Mouse (Mus musculus): Measurements from ENCODE around the gene 1700025G04Rik. TPM values are rescaled to one million over a fixed set of nuclear protein-coding genes. Genes with fewer than 3 reads are reported as not detected.
A peak's percentile ranks its signal among the peaks of the same experiment; 100 is the strongest.

1700025G04Rik gene
- polyA plus RNA-seq, 1 experiment from 2014 or later = 29.1 TPM

DNA sequence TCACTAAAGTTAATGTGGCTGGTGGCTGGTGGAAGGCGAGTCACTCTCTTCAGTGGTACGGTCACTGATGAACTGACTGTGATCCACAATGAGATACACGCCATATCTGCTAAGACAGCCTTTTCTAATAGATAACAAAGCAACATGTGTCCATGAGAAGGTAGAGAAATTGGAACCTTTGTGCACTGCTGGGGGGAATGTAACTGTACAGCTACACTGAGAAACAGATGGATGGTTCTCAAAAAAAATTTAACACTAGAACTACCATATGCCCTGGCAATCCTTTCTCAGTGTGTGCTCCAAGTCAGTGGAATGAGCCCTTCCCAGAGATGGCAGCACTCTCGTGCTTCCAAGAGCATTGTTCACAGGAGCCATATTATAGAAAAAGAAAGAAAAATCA is 63.2 kb downstream of the 1700025G04Rik start:
- 91% methylated on average over 4 of the region's 4 CpGs for WGBS

DNA sequence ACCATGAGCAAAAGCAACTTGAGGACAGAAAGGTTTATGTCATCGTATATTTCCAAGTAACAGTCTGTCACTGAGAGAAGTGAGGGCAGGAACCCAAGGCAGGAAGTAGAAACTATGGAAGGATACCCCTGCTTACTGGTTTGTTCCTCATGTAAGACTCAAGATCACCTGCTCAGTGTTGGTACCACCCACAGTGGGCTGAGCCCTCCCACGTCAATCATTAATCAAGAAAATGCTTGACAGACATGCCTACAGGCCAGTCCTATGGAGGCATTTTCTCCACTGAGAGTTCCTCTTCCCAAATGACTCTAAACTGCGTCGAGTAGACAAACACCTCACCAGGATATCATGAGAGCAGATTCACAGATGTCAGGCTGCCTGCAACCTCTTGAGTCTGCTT is 64.6 kb downstream of the 1700025G04Rik start:
- 94% methylated on average over 4 of the region's 4 CpGs for WGBS
- Histone ChIP-seq H3K36me3 (ENCODE audit: poor library complexity, severe bottlenecking) (no peaks in the 10 kb centered on the region), H3K4me2 (no peak overlapping the region), H3K27me3 (no peaks in the 10 kb centered on the region), H3K4me1 (0 out of 2 replicates have a peak, but pooled peaks cover under 1% of the 10 kb centered on the region), H3K9me3 (replicated peaks) (no peaks in the 10 kb centered on the region), H3K9ac (no peak overlapping the region), H3K27ac (no peak overlapping the region), H3K4me3 (no peak overlapping the region)
- ATAC-seq = no peak

More for the DNA sequence above, 63.2 kb downstream of the 1700025G04Rik start:
- Histone ChIP-seq H3K4me3 (no peak overlapping the region), H3K4me1 (peaks cover 7% of the 10 kb centered on the region; the same call in 1 of the 2 replicates), H3K27ac (no peak overlapping the region), H3K4me2 (no peak overlapping the region), H3K36me3 (ENCODE audit: poor library complexity, severe bottlenecking) (no peaks in the 10 kb centered on the region), H3K9me3 (replicated peaks) (no peaks in the 10 kb centered on the region), H3K27me3 (no peaks in the 10 kb centered on the region), H3K9ac (no peak overlapping the region)
- peak; percentile 68; the same call in 1 of the 2 replicates for ATAC-seq

DNA sequence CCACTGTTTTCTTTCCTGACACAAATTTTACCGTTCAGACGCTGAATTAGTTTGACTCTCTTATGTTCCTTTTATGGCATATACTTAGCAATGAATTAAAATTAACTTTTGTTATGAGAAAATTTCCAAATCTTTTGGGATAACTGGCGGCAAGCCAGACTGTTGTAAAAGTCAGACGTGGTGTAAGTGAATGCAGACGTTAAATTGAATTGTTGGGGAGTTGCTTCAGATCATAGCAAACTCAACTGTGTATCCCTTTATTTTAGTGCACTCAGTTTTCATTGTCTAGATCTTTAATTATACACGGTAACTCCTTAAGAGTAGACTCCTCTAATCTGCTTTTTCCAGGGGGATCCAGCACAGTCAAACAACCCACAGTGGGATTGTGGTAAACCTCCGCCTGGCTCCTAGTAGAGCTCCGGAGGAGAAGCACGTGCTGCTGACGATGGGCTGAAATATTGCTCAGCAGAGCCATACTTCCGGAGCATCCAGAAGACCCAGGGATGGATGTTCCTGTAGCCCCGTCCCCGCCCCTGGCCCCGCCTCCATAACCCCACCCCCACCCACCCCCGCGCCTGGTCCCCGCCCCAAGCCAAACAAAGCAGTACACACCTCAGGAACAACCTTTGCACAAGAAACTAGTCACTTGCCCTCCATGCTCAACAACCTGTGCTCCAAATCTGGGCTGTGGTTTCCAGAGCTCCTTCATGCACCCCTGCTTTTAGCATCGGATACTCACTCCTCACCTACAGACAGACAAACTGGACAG is 65.7 kb downstream of the 1700025G04Rik start:
- ATAC-seq = 0 out of 2 replicates have a peak, but pooled peaks have one; percentile 14
- Histone ChIP-seq H3K27ac (no peak overlapping the region), H3K36me3 (ENCODE audit: poor library complexity, severe bottlenecking) (no peaks in the 10 kb centered on the region), H3K4me2 (no peak overlapping the region), H3K4me1 (peaks cover 4% of the 10 kb centered on the region), H3K9me3 (replicated peaks) (no peaks in the 10 kb centered on the region), H3K27me3 (no peaks in the 10 kb centered on the region), H3K4me3 (no peak overlapping the region), H3K9ac (no peak overlapping the region)
- 82% methylated on average over 18 of the region's 18 CpGs for WGBS

DNA sequence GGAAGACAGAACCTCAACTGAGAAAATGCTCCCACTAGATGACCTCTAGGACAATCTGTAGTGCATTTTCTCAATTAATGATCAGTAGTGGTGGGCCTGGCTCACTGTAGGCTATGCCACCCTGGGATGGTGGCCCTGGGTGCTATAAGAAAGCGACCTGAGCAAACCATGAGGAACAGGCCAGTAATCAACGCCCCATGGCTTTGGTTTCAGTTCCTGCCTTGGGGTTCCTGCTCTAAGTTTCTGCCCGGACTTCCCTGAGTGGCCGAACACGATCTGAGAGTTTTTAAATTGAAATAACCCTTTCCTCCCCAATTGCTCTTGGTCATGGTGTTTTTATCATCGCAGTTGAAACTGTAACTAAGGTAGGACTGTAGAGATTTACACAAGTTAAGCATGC is 69.1 kb downstream of the 1700025G04Rik start:
- H3K27me3 ChIP-seq = no peaks in the 10 kb centered on the region
- H3K4me3 ChIP-seq = no peak overlapping the region
- WGBS = 95% methylated on average over 6 of the region's 6 CpGs
- no peak for ATAC-seq
- no peak overlapping the region for H3K4me2 ChIP-seq
- no peak overlapping the region for H3K27ac ChIP-seq
- H3K4me1 ChIP-seq = peaks cover 11% of the 10 kb centered on the region
- no peaks in the 10 kb centered on the region for H3K9me3 ChIP-seq (replicated peaks)
- no peak overlapping the region for H3K9ac ChIP-seq
- H3K36me3 ChIP-seq (ENCODE audit: poor library complexity, severe bottlenecking) = no peaks in the 10 kb centered on the region

DNA sequence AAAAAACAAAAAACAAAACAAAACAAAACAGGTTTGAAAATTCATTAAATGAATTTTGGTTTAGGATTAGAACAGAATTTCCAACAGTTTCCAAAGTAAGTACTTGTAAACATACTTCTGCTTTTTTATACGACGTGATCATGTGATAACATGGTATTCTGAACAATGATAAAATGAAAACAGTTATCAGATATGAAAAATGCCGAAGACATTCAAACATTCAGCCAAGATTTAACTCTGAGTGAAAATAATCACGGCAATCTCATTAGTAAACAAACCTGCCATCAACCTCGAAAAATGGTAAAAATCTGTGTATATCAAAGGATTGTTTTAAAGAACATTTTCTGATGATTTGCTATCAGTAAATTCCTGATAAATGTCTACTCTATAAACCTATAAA is 69.9 kb downstream of the 1700025G04Rik start:
- no peak for ATAC-seq
- no peak overlapping the region for H3K4me3 ChIP-seq
- no peaks in the 10 kb centered on the region for H3K9me3 ChIP-seq (replicated peaks)
- no peak overlapping the region for H3K9ac ChIP-seq
- H3K27me3 ChIP-seq = no peaks in the 10 kb centered on the region
- peaks cover 11% of the 10 kb centered on the region for H3K4me1 ChIP-seq
- H3K36me3 ChIP-seq (ENCODE audit: poor library complexity, severe bottlenecking) = no peaks in the 10 kb centered on the region
- no peak overlapping the region for H3K27ac ChIP-seq
- no peak overlapping the region for H3K4me2 ChIP-seq
- 92% methylated on average over 5 of the region's 5 CpGs for WGBS

DNA sequence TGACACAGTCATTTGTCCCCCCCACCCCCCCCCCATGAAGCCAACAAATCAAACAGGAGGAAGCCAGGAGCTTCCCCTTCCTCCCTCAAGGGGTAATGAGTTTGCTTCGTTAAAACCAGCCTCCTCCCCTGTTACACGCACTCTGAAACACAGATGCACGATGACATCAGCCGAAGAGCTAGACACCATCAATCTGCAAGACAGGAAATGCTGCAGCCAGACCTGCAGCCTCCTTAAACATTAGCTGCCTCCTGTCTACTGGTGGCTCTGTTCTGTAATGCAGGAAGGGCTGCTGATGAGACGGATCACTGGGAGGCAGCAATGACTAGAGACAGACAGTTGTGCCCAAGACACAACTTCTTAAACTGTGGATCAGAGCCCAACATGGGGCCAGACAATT is 70.7 kb downstream of the 1700025G04Rik start:
- ATAC-seq = 0 out of 2 replicates have a peak, but pooled peaks have one; percentile 38
- Histone ChIP-seq H3K4me1 (peaks cover 11% of the 10 kb centered on the region), H3K27ac (peak overlapping the region; percentile 35), H3K9me3 (replicated peaks) (no peaks in the 10 kb centered on the region), H3K27me3 (no peaks in the 10 kb centered on the region), H3K9ac (no peak overlapping the region), H3K4me3 (no peak overlapping the region), H3K4me2 (no peak overlapping the region), H3K36me3 (ENCODE audit: poor library complexity, severe bottlenecking) (no peaks in the 10 kb centered on the region)
- 65% methylated on average over 5 of the region's 5 CpGs for WGBS

DNA sequence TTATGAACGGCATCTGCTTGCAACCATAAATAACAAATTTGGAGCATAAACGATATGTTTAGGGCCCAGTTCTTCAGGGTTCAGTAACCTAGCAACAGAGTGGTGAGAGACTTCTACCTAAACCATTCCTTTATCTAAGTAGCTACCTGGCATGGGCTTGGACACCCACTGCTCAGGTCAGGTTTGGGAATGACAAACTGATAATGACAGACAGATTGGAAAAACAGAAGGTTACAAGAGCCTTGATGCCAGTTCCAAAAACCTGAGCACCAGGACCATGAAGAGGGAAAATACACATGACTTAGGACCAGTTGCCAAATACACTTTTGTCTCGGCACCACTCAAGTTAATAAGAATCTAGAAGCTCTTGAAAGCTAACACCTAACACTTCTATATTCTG is 71.6 kb downstream of the 1700025G04Rik start:
- Histone ChIP-seq H3K9ac (no peak overlapping the region), H3K4me1 (peaks cover 11% of the 10 kb centered on the region), H3K27me3 (no peaks in the 10 kb centered on the region), H3K36me3 (ENCODE audit: poor library complexity, severe bottlenecking) (no peaks in the 10 kb centered on the region), H3K4me3 (no peak overlapping the region), H3K4me2 (no peak overlapping the region), H3K9me3 (replicated peaks) (no peaks in the 10 kb centered on the region), H3K27ac (no peak overlapping the region)
- ATAC-seq = no peak
- whole genome bisulfite sequencing = 74% methylated on average over 3 of the region's 3 CpGs

DNA sequence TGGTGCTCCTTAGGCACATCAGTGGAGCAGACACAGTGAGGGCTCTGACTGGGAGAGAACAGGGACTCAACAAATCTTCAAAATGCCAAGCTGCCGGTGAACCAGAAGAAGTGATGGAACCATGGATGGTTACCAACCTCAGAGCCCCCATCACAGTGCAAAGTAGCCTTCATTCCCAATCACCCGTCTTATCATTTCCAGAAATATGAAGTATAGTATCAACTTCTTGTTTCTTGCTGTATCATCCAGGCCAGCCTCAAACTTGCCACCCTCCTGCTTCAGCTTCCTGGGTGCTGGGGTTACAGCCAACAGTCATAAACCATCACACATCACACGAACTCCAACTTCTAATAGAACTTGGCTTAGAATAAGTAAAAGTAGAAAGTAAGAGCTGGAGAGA is 73.3 kb downstream of the 1700025G04Rik start:
- H3K4me3 ChIP-seq = no peak overlapping the region
- H3K4me1 ChIP-seq = peaks cover 11% of the 10 kb centered on the region
- no peak overlapping the region for H3K4me2 ChIP-seq
- no peak for ATAC-seq
- H3K36me3 ChIP-seq (ENCODE audit: poor library complexity, severe bottlenecking) = no peaks in the 10 kb centered on the region
- no peaks in the 10 kb centered on the region for H3K27me3 ChIP-seq
- 95% methylated on average over 3 of the region's 3 CpGs for WGBS
- H3K27ac ChIP-seq = no peak overlapping the region
- H3K9ac ChIP-seq = no peak overlapping the region
- H3K9me3 ChIP-seq (replicated peaks) = no peaks in the 10 kb centered on the region

DNA sequence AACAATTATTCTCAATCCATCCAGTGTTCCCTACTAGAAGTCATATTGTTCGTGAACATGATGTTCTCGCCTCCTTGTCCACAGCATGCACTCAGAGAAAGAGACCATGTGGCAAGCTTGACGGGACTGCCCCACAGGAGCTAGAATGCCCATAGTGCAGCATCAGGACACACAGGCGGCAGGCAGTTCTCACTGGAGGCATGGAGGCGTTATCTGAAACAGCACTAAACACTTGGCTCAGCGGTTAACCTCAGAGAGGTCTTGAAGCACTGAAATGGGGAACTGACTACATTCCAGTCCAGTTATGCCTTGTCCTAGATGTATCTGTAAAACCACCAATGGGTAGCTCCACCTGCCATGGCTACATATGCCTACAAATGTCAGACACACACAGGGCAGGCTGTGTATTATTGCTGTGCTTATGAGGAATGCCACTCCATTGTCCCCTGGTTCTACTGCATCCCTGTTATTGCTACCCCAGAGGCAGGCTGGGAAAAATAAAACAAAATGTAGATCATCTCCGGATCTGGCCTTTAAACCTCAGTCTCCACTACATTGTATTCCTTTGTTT is 74.3 kb downstream of the 1700025G04Rik start:
- Histone ChIP-seq H3K4me2 (no peak overlapping the region), H3K4me1 (peaks cover 12% of the 10 kb centered on the region), H3K4me3 (no peak overlapping the region), H3K27me3 (no peaks in the 10 kb centered on the region), H3K9me3 (replicated peaks) (no peaks in the 10 kb centered on the region), H3K36me3 (ENCODE audit: poor library complexity, severe bottlenecking) (no peaks in the 10 kb centered on the region), H3K9ac (no peak overlapping the region), H3K27ac (no peak overlapping the region)
- ATAC-seq = no peak
- WGBS = 89% methylated on average over 7 of the region's 7 CpGs

DNA sequence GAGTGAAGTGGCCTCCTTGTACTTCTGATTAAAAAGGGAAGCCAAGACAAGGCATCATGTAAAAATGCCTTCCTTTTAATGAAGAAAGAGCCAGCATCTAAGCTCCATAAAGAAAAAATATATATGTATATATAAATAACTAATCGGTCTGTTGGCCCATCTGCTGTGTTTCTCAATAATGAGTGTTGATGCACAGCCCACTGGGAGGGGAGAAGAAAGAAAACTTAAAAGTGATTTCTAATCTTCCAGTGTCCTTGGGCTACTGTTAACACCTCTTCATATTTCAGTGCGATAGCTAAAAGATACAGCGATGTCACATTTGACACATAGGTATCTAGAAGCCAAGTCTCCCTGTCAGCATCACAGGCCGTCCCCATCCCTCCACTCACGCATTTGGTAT is 78.2 kb downstream of the 1700025G04Rik start:
- Histone ChIP-seq H3K36me3 (ENCODE audit: poor library complexity, severe bottlenecking) (no peaks in the 10 kb centered on the region), H3K27me3 (no peaks in the 10 kb centered on the region), H3K4me3 (no peak overlapping the region), H3K4me2 (no peak overlapping the region), H3K9me3 (replicated peaks) (no peaks in the 10 kb centered on the region), H3K9ac (no peak overlapping the region), H3K27ac (peak overlapping the region; percentile 68), H3K4me1 (peaks cover 19% of the 10 kb centered on the region)
- ATAC-seq = no peak; the same call in 1 of the 2 replicates
- WGBS = 78% methylated on average over 5 of the region's 5 CpGs

DNA sequence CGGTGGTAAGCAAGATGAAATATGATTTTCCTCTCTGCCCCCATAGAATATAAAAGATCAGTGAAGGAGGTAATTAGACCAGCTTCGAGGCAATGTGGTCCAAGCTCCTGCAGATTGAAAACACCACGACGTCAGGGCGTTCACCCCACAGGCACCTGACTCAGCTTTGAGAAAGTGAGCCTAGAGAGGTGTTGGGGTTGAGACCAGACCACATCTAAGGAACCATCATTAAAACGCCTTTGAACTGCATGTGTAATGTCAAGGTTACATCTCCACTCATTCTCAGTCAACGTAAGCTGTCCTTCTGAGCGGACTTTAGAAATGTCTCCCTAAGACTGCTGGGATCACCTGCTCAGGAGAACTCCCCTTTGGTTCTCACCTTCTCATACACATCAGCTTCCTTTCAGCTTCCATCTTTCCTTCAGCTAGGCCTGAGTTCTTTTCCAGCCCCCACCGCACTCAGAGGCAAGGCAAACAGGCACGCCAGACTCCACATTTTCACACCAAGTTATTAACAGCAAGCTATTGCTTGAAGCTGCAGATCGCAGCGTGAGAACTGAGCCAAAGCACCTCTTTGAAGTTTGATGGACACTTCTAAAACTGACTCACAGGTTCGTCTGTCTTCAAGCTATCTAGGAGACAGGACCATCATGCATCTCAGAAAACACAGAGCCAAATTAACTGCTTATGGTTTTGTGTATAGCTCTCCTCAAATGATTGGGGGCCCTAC is 79.5 kb downstream of the 1700025G04Rik start:
- Histone ChIP-seq H3K27ac (no peak overlapping the region), H3K27me3 (no peaks in the 10 kb centered on the region), H3K36me3 (ENCODE audit: poor library complexity, severe bottlenecking) (no peaks in the 10 kb centered on the region), H3K4me1 (peaks cover 19% of the 10 kb centered on the region), H3K9me3 (replicated peaks) (no peaks in the 10 kb centered on the region), H3K9ac (no peak overlapping the region), H3K4me2 (no peak overlapping the region), H3K4me3 (no peak overlapping the region)
- 78% methylated on average over 13 of the region's 13 CpGs for WGBS
- no peak for ATAC-seq

DNA sequence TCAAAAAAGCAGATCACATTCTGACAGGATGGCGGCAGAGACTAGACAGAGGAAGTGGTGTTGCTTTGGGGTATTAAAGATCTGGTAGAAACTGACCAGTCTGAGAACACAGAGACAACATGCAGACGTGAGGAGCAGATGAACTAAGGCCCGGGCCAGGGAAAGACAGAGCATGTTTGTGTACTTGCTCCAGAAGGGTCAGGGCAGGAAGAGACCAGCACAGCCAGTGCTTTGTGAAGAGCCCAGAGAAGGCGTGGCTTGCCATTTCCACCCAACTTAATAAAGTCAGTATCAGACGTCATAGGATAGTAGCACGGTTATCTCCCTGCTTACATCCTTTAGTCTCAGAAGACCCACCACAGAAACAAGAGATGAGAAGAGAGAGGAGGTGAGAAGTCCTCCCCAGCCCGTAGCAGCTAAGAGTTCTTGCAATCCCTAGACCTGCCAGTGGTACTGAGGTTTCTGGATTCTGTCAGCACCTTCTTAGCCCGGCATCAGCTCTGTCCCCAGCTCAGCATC is 81.4 kb downstream of the 1700025G04Rik start:
- Histone ChIP-seq H3K27me3 (no peaks in the 10 kb centered on the region), H3K9ac (no peak overlapping the region), H3K9me3 (replicated peaks) (no peaks in the 10 kb centered on the region), H3K4me2 (no peak overlapping the region), H3K27ac (no peak overlapping the region), H3K4me1 (peaks cover 33% of the 10 kb centered on the region), H3K36me3 (ENCODE audit: poor library complexity, severe bottlenecking) (no peaks in the 10 kb centered on the region), H3K4me3 (no peak overlapping the region)
- 78% methylated on average over 8 of the region's 8 CpGs for WGBS
- no peak for ATAC-seq

Data from forebrain, embryonic 13.5 days (tissue).